Mouse (Mus musculus) CH12.LX (cell line): ENCODE results near the gene Gm26938. TPM values are rescaled to one million over a fixed set of nuclear protein-coding genes. Genes with fewer than 3 reads are reported as not detected.

Source experiments
- DNase-seq: peaks from one replicate; pipeline ENCODE4 v3.0.0-alpha.2; 2013; ENCODE audit errors: extremely low read depth
- H3K27ac ChIP-seq: 2 replicates; pipeline ENCODE4 v1.5.1; 2012; ENCODE audit warnings: low read depth, mild to moderate bottlenecking, control low read depth, moderate library complexity; ENCODE audit not compliant: insufficient read depth
- H3K27me3 ChIP-seq: replicated peaks from 2 replicates; pipeline ENCODE3; 2012; ENCODE audit warnings: inconsistent platforms
- H3K36me3 ChIP-seq, 2 experiments: replicated peaks in 1 of 2; 2 replicates each; pipeline versions ENCODE3 to v1.6.1; 2012; ENCODE audit warnings: inconsistent platforms in 1 of 2, low read length in 1 of 2, mild to moderate bottlenecking in 1 of 2, mixed read lengths in 1 of 2, moderate library complexity in 1 of 2; ENCODE audit not compliant: control insufficient read depth in 1 of 2, insufficient read depth in 1 of 2
- H3K4me1 ChIP-seq, 2 experiments: 2 replicates each; pipeline ENCODE4 v1.6.1; 2012; ENCODE audit warnings: inconsistent platforms in 1 of 2, moderate library complexity in 1 of 2; ENCODE audit not compliant: insufficient read depth in 2 of 2, control insufficient read depth in 1 of 2
- H3K4me2 ChIP-seq: 2 replicates; pipeline ENCODE4 v1.6.1; 2012; ENCODE audit warnings: low read depth, mild to moderate bottlenecking, control low read depth; ENCODE audit not compliant: poor library complexity, insufficient read depth, severe bottlenecking
- H3K4me3 ChIP-seq, 3 experiments: fragments of 150-350 bp in 1 of 3; sonication (generic) in 1 of 3; replicated peaks in 1 of 3; 2 replicates each; pipeline versions ENCODE3 to v1.5.1; 2011 to 2012; ENCODE audit warnings: low read depth in 2 of 3, low read length in 2 of 3, mild to moderate bottlenecking in 2 of 3, moderate library complexity in 2 of 3, control low read depth in 1 of 3, improper control_type of control experiment in 1 of 3, inconsistent platforms in 1 of 3, mixed read lengths in 1 of 3; ENCODE audit not compliant: poor library complexity in 1 of 3
- H3K79me2 ChIP-seq: replicated peaks from 2 replicates; pipeline ENCODE4 v1.6.1; 2012; ENCODE audit warnings: mild to moderate bottlenecking, moderate library complexity; ENCODE audit not compliant: control insufficient read depth, poor library complexity, insufficient read depth, severe bottlenecking; ENCODE audit errors: extremely low read depth
- H3K9ac ChIP-seq: 2 replicates; pipeline ENCODE4 v1.6.1; 2012; ENCODE audit warnings: low read depth, mild to moderate bottlenecking, control low read depth, moderate library complexity; ENCODE audit not compliant: insufficient read depth
- H3K9me3 ChIP-seq: replicated peaks from 2 replicates; pipeline ENCODE3; 2012; ENCODE audit warnings: low read length, inconsistent platforms, mixed read lengths
- BHLHE40 ChIP-seq: IDR thresholded peaks from 2 replicates; pipeline ENCODE4 v1.6.1; 2011; ENCODE audit warnings: mild to moderate bottlenecking, low read depth, low read length, improper control_type of control experiment
- CHD1 ChIP-seq: IDR thresholded peaks from 2 replicates; pipeline ENCODE4 v1.6.1; 2012; ENCODE audit warnings: low read depth, low read length, improper control_type of control experiment, inconsistent platforms
- CHD2 ChIP-seq: IDR thresholded peaks from 2 replicates; pipeline ENCODE4 v1.6.1; 2011; ENCODE audit warnings: low read length, improper control_type of control experiment
- CTCF ChIP-seq, 2 experiments: IDR thresholded peaks in 1 of 2; conservative IDR thresholded peaks in 1 of 2; 2 replicates each; pipeline ENCODE4 v1.5.1; 2011 to 2012; ENCODE audit warnings: low read depth in 2 of 2, low read length in 2 of 2, improper control_type of control experiment in 1 of 2, inconsistent platforms in 1 of 2, mild to moderate bottlenecking in 1 of 2, moderate library complexity in 1 of 2
- E2F4 ChIP-seq: IDR thresholded peaks from 2 replicates; pipeline ENCODE4 v1.6.1; 2011; ENCODE audit warnings: low read depth, low read length, improper control_type of control experiment; ENCODE audit not compliant: insufficient replicate concordance
- ELF1 ChIP-seq: IDR thresholded peaks from 2 replicates; pipeline ENCODE4 v1.6.1; 2014; ENCODE audit warnings: low read depth, mild to moderate bottlenecking, inconsistent platforms, low read length, improper control_type of control experiment
- EP300 ChIP-seq: IDR thresholded peaks from 2 replicates; pipeline ENCODE4 v1.6.1; 2011; ENCODE audit warnings: low read length, improper control_type of control experiment
- ETS1 ChIP-seq: conservative IDR thresholded peaks from 2 replicates; pipeline ENCODE4 v1.6.1; 2012; ENCODE audit warnings: low read depth, mild to moderate bottlenecking, inconsistent platforms, low read length, improper control_type of control experiment, moderate library complexity
- GABPA ChIP-seq: IDR thresholded peaks from 2 replicates; pipeline ENCODE4 v1.6.1; 2012; ENCODE audit warnings: low read depth, low read length, improper control_type of control experiment, inconsistent platforms; ENCODE audit not compliant: insufficient replicate concordance
- HCFC1 ChIP-seq: IDR thresholded peaks from 2 replicates; pipeline ENCODE4 v1.6.1; 2012; ENCODE audit warnings: low read depth, mild to moderate bottlenecking, inconsistent platforms, low read length, improper control_type of control experiment
- IRF4 ChIP-seq: IDR thresholded peaks from 2 replicates; pipeline ENCODE4 v1.6.1; 2014; ENCODE audit warnings: low read depth, mild to moderate bottlenecking, inconsistent platforms, low read length, improper control_type of control experiment
- JUN ChIP-seq: IDR thresholded peaks from 2 replicates; pipeline ENCODE4 v1.6.1; 2011; ENCODE audit warnings: low read depth, mild to moderate bottlenecking, low read length, improper control_type of control experiment, moderate library complexity; ENCODE audit not compliant: insufficient read depth
- JUND ChIP-seq: conservative IDR thresholded peaks from 2 replicates; pipeline ENCODE4 v1.6.1; 2011; ENCODE audit warnings: low read depth, low read length, improper control_type of control experiment
- KAT2A ChIP-seq: IDR thresholded peaks from 2 replicates; pipeline ENCODE4 v1.6.1; 2012; ENCODE audit warnings: low read length, improper control_type of control experiment, inconsistent platforms; ENCODE audit not compliant: insufficient replicate concordance
- MAFK ChIP-seq: IDR thresholded peaks from 2 replicates; pipeline ENCODE4 v1.6.1; 2011; ENCODE audit warnings: low read length, improper control_type of control experiment; ENCODE audit not compliant: insufficient replicate concordance
- MAX ChIP-seq: IDR thresholded peaks from 2 replicates; pipeline ENCODE4 v1.6.1; 2011; ENCODE audit warnings: low read length, improper control_type of control experiment
- MAZ ChIP-seq: IDR thresholded peaks from 2 replicates; pipeline ENCODE4 v1.6.1; 2012; ENCODE audit warnings: low read depth, mild to moderate bottlenecking, inconsistent platforms, low read length, improper control_type of control experiment, moderate library complexity
- MEF2A ChIP-seq: IDR thresholded peaks from 2 replicates; pipeline ENCODE4 v1.6.1; 2014; ENCODE audit warnings: low read depth, mild to moderate bottlenecking, inconsistent platforms, low read length, improper control_type of control experiment, borderline replicate concordance
- MXI1 ChIP-seq: IDR thresholded peaks from 2 replicates; pipeline ENCODE4 v1.6.1; 2011; ENCODE audit warnings: mild to moderate bottlenecking, low read depth, low read length, improper control_type of control experiment
- NELFE ChIP-seq: IDR thresholded peaks from 2 replicates; pipeline ENCODE4 v1.6.1; 2011; ENCODE audit warnings: low read depth, low read length, improper control_type of control experiment
- NRF1 ChIP-seq: IDR thresholded peaks from 2 replicates; pipeline ENCODE4 v1.6.1; 2014; ENCODE audit warnings: low read depth, mild to moderate bottlenecking, inconsistent platforms, low read length, improper control_type of control experiment, moderate library complexity
- PAX5 ChIP-seq: IDR thresholded peaks from 2 replicates; pipeline ENCODE4 v1.6.1; 2012; ENCODE audit warnings: low read length, inconsistent platforms, mixed read lengths
- POLR2A ChIP-seq: IDR thresholded peaks from 2 replicates; pipeline ENCODE4 v1.6.1; 2011; ENCODE audit warnings: low read depth, mild to moderate bottlenecking, improper control_type of control experiment, low read length
- POLR2AphosphoS2 ChIP-seq: IDR thresholded peaks from 2 replicates; pipeline ENCODE4 v1.6.1; 2011; ENCODE audit warnings: low read depth, low read length, improper control_type of control experiment
- RAD21 ChIP-seq: IDR thresholded peaks from 2 replicates; pipeline ENCODE4 v1.6.1; 2011; ENCODE audit warnings: low read depth, mild to moderate bottlenecking, low read length, improper control_type of control experiment, moderate library complexity
- RCOR1 ChIP-seq: conservative IDR thresholded peaks from 2 replicates; pipeline ENCODE4 v1.6.1; 2012; ENCODE audit warnings: low read depth, mild to moderate bottlenecking, inconsistent platforms, low read length, improper control_type of control experiment
- SIN3A ChIP-seq: IDR thresholded peaks from 2 replicates; pipeline ENCODE4 v1.6.1; 2012; ENCODE audit warnings: low read length, improper control_type of control experiment, inconsistent platforms
- SMC3 ChIP-seq: IDR thresholded peaks from 2 replicates; pipeline ENCODE4 v1.6.1; 2011; ENCODE audit warnings: low read depth, low read length, improper control_type of control experiment
- TBP ChIP-seq: conservative IDR thresholded peaks from 2 replicates; pipeline ENCODE4 v1.6.1; 2011; ENCODE audit warnings: low read depth, low read length, improper control_type of control experiment
- TCF12 ChIP-seq: IDR thresholded peaks from 2 replicates; pipeline ENCODE4 v1.6.1; 2014; ENCODE audit warnings: low read depth, mild to moderate bottlenecking, inconsistent platforms, low read length, improper control_type of control experiment
- UBTF ChIP-seq: IDR thresholded peaks from 2 replicates; pipeline ENCODE4 v1.6.1; 2012; ENCODE audit warnings: low read depth, mild to moderate bottlenecking, inconsistent platforms, low read length, improper control_type of control experiment, moderate library complexity
- USF1 ChIP-seq: IDR thresholded peaks from 2 replicates; pipeline ENCODE4 v1.6.1; 2014; ENCODE audit warnings: low read depth, mild to moderate bottlenecking, inconsistent platforms, low read length, improper control_type of control experiment
- ZC3H11A ChIP-seq: IDR thresholded peaks from 2 replicates; pipeline ENCODE4 v1.6.1; 2012; ENCODE audit warnings: low read depth, mild to moderate bottlenecking, inconsistent platforms, low read length, improper control_type of control experiment
- ZKSCAN1 ChIP-seq: IDR thresholded peaks from 2 replicates; pipeline ENCODE4 v1.6.1; 2012; ENCODE audit warnings: low read depth, inconsistent platforms, low read length, improper control_type of control experiment, borderline replicate concordance
- ZMIZ1 ChIP-seq: IDR thresholded peaks from 2 replicates; pipeline ENCODE4 v1.6.1; 2012; ENCODE audit warnings: low read depth, mild to moderate bottlenecking, inconsistent platforms, low read length, improper control_type of control experiment
- ZNF384 ChIP-seq: IDR thresholded peaks from 2 replicates; pipeline ENCODE4 v1.6.1; 2012; ENCODE audit warnings: low read depth, low read length, improper control_type of control experiment, inconsistent platforms
- dilution Hi-C: fragments of 300-500 bp; cut with MboI; formaldehyde crosslinking; loops from 2 replicates; pipeline ENCODE4 v1.14.3; 2020; ENCODE audit warnings: low sequenced_read_pairs; ENCODE audit not compliant: extremely low pct_unique_long_range_greater_than_20kb, extremely low pct_ligation_motif_present
- in situ Hi-C: fragments of 300-500 bp; cut with MboI; formaldehyde crosslinking; loops from 3 replicates; pipeline ENCODE4 v1.14.3; 2019; ENCODE audit warnings: low sequenced_read_pairs, low pct_ligation_motif_present, low pct_unique_long_range_greater_than_20kb, mixed read lengths
- polyA plus RNA-seq: library from polyadenylated mRNA; unstranded; fragments of >175 nt; gene quantifications from 2 replicates; pipeline ENCODE4 v1.2.1, GENCODE M21; 2012; ENCODE audit warnings: low read depth; ENCODE audit not compliant: insufficient read length
- total RNA-seq, 2 experiments: library from RNA; depleted of rRNA; stranded (reverse); fragments of 300-350 nt in 1 of 2; fragments of >200 nt in 1 of 2; gene quantifications; 2 replicates each; pipeline ENCODE4 v1.2.3; 2012 to 2014

Gm26938 gene
- total and polyA plus RNA-seq, 3 experiments = not detected

DNA sequence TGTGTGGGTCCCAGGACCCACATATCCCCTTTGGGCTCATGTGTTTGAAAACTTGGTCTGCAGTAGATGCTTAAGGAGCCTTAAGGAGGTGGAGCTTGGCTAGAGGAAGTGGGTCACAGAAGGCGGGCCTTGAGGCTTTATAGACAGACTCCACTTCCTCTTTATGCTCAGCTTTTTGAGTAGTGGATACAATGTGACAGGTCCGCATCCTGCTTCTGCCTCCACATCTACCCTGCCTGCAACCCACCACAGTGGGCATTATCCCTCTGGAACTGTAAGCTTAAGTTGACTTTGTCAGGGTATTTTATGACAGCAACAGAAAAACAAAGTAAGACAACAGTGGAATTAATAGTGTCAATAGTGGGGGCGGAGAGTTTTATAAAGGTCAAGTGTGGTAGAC is 4.5 kb upstream of the Gm26938 start:
- H3K27ac ChIP-seq = no peak overlapping the region
- H3K9me3 ChIP-seq = peaks cover 2% of the 10 kb centered on the region
- H3K4me3 ChIP-seq = peak overlapping the region in 2 of 3 experiments; percentile 31 to 49
- no peak for TF ChIP-seq JUN
- no peak for TF ChIP-seq MAFK
- no peak for TF ChIP-seq USF1
- no peak for TF ChIP-seq PAX5
- no peak for TF ChIP-seq SIN3A
- no peak for TF ChIP-seq ZC3H11A
- no peak for TF ChIP-seq E2F4
- no peak for TF ChIP-seq IRF4
- no peak for TF ChIP-seq GABPA
- no peak for TF ChIP-seq ZKSCAN1
- no peak for TF ChIP-seq RAD21
- TF ChIP-seq ELF1 = 0 out of 2 replicates have a peak, but pooled peaks have one; percentile 26
- TF ChIP-seq POLR2AphosphoS2 = no peak
- no peak for TF ChIP-seq RCOR1
- no peak for TF ChIP-seq CTCF (conservative IDR thresholded peaks at IDR 0.05 in 1 of 2, IDR thresholded peaks at IDR 0.05 in 1 of 2; ENCODE audit: low read depth in 2 of 2, low read length in 2 of 2)
- TF ChIP-seq MXI1 = no peak
- TF ChIP-seq ETS1 = no peak
- peak; percentile 40 for TF ChIP-seq HCFC1
- no peak for TF ChIP-seq KAT2A
- no peak for TF ChIP-seq MAX
- TF ChIP-seq TBP = peak; percentile 83
- TF ChIP-seq UBTF = no peak
- no peak for TF ChIP-seq NELFE
- TF ChIP-seq SMC3 = no peak
- no peak for TF ChIP-seq JUND
- no peak for TF ChIP-seq TCF12
- peak; percentile 63 for TF ChIP-seq POLR2A
- no peak for TF ChIP-seq EP300
- TF ChIP-seq CHD2 = no peak
- TF ChIP-seq MEF2A = no peak
- TF ChIP-seq MAZ = no peak
- no peak for TF ChIP-seq CHD1
- TF ChIP-seq NRF1 = no peak
- TF ChIP-seq ZMIZ1 = no peak
- no peak for TF ChIP-seq BHLHE40
- no peak for TF ChIP-seq ZNF384
- no peak overlapping the region for H3K4me2 ChIP-seq
- in situ Hi-C loops (loop anchor here (5.0 to 25.0 kb wide), 3 partner anchors 137 to 584 kb away; partner anchors contain the start of gene Eif3b), dilution Hi-C loops (no loop called here)
- peaks cover 9% of the 10 kb centered on the region for H3K79me2 ChIP-seq
- peaks cover 0 to under 1% of the 10 kb centered on the region in 2 experiments for H3K36me3 ChIP-seq
- H3K27me3 ChIP-seq = peaks cover 6% of the 10 kb centered on the region
- H3K4me1 ChIP-seq = peaks cover 3 to 25% of the 10 kb centered on the region in 2 experiments; a peak in 3 of 4 replicates
- peak; percentile 82 for DNase-seq
- no peak overlapping the region for H3K9ac ChIP-seq
